ENCODE assay signal across 34 mouse cellular contexts in genomic region chr11:94528879-94529278, GRCm38 (mm10). TPM values are rescaled to one million over a fixed set of nuclear protein-coding genes. Genes with fewer than 3 reads are reported as not detected.
A peak's percentile ranks its signal among the peaks of the same experiment; 100 is the strongest.
DNase-seq lines count a peak whose midpoint lies in the region; ATAC-seq and TF ChIP-seq lines count a peak whose summit lies in the region.
"Had no signal": no experiment of that assay in that cellular context is flagged by ENCODE, and none has a peak within 500 bp of the region (broad histone marks: within the 10 kb centered on the region; RNA-seq: fewer than 3 reads in every experiment).

No protein-coding gene starts in this region.

- no peak overlapping the region for H3K9ac ChIP-seq in forebrain, postnatal 0 days
- no peak overlapping the region for H3K9ac ChIP-seq in forebrain, embryonic 11.5 days (ENCODE audit: low read length)
- H3K9ac ChIP-seq in midbrain, embryonic 14.5 days (replicated peaks; ENCODE audit: low read length): no peak overlapping the region
- H3K9ac ChIP-seq in midbrain, postnatal 0 days (replicated peaks; ENCODE audit: low read length, poor library complexity, severe bottlenecking): no peak overlapping the region
- H3K9ac ChIP-seq: embryonic facial prominence, embryonic 12.5 days; heart, embryonic 13.5 days; hindbrain, embryonic 14.5 days; limb, embryonic 12.5 days; liver, embryonic 12.5 days; liver, postnatal 0 days; neural tube, embryonic 15.5 days had no signal

- H3K27ac ChIP-seq in forebrain, postnatal 0 days (ENCODE audit: low read depth, low read length): no peak overlapping the region
- no peak overlapping the region for H3K27ac ChIP-seq in forebrain, embryonic 11.5 days (ENCODE audit: low read depth, low read length)
- no peak overlapping the region for H3K27ac ChIP-seq in midbrain, embryonic 14.5 days (replicated peaks; ENCODE audit: low read depth, low read length)
- no peak overlapping the region for H3K27ac ChIP-seq in midbrain, postnatal 0 days (ENCODE audit: low read depth, low read length)
- H3K27ac ChIP-seq: embryonic facial prominence, embryonic 12.5 days; heart, embryonic 13.5 days; hindbrain, embryonic 14.5 days; layer of hippocampus, adult 2 months; left cerebral cortex, adult 2 months; limb, embryonic 12.5 days; liver, embryonic 12.5 days; macrophage; neural tube, embryonic 15.5 days had no signal

- no peaks in the 10 kb centered on the region for H3K9me3 ChIP-seq in forebrain, postnatal 0 days (ENCODE audit: low read length)
- H3K9me3 ChIP-seq in forebrain, embryonic 11.5 days (ENCODE audit: control insufficient read depth, low read length): no peaks in the 10 kb centered on the region
- no peaks in the 10 kb centered on the region for H3K9me3 ChIP-seq in midbrain, embryonic 14.5 days (ENCODE audit: control insufficient read depth, low read length)
- no peaks in the 10 kb centered on the region for H3K9me3 ChIP-seq in midbrain, postnatal 0 days (ENCODE audit: low read length)
- H3K9me3 ChIP-seq: embryonic facial prominence, embryonic 12.5 days; heart, embryonic 13.5 days; limb, embryonic 12.5 days; liver, embryonic 12.5 days; neural tube, embryonic 15.5 days had no signal

- no peaks in the 10 kb centered on the region for H3K27me3 ChIP-seq in forebrain, postnatal 0 days (ENCODE audit: insufficient read depth, low read length)
- H3K27me3 ChIP-seq in forebrain, embryonic 11.5 days (ENCODE audit: control insufficient read depth, insufficient read depth, low read length): no peaks in the 10 kb centered on the region
- no peaks in the 10 kb centered on the region for H3K27me3 ChIP-seq in midbrain, embryonic 14.5 days (ENCODE audit: control insufficient read depth, insufficient read depth, low read length)
- no peaks in the 10 kb centered on the region for H3K27me3 ChIP-seq in midbrain, postnatal 0 days (ENCODE audit: insufficient read depth, low read length)
- H3K27me3 ChIP-seq: embryonic facial prominence, embryonic 12.5 days; heart, embryonic 13.5 days; limb, embryonic 12.5 days; neural tube, embryonic 15.5 days had no signal

- H3K36me3 ChIP-seq in forebrain, postnatal 0 days (ENCODE audit: insufficient read depth): no peaks in the 10 kb centered on the region
- no peaks in the 10 kb centered on the region for H3K36me3 ChIP-seq in forebrain, embryonic 11.5 days (ENCODE audit: control insufficient read depth, insufficient read depth, low read length)
- H3K36me3 ChIP-seq in midbrain, embryonic 14.5 days (ENCODE audit: control insufficient read depth, insufficient read depth, low read length): no peaks in the 10 kb centered on the region
- no peaks in the 10 kb centered on the region for H3K36me3 ChIP-seq in midbrain, postnatal 0 days (ENCODE audit: insufficient read depth, low read length)
- H3K36me3 ChIP-seq: embryonic facial prominence, embryonic 12.5 days; heart, embryonic 13.5 days; limb, embryonic 12.5 days; liver, embryonic 12.5 days; neural tube, embryonic 15.5 days had no signal

- WGBS in forebrain, postnatal 0 days: 26% methylated on average over 3 of the region's 3 CpGs
- WGBS in forebrain, embryonic 11.5 days: 53% methylated on average over 3 of the region's 3 CpGs
- 40% methylated on average over 3 of the region's 3 CpGs for WGBS in midbrain, embryonic 14.5 days
- WGBS in midbrain, postnatal 0 days: 25% methylated on average over 3 of the region's 3 CpGs

- H3K4me3 ChIP-seq in forebrain, postnatal 0 days (ENCODE audit: low read depth, low read length): no peak overlapping the region
- H3K4me3 ChIP-seq in forebrain, embryonic 11.5 days (ENCODE audit: low read depth, low read length): no peak overlapping the region
- H3K4me3 ChIP-seq in midbrain, embryonic 14.5 days (replicated peaks; ENCODE audit: low read depth, low read length): no peak overlapping the region
- H3K4me3 ChIP-seq in midbrain, postnatal 0 days (ENCODE audit: low read depth, low read length): no peak overlapping the region
- H3K4me3 ChIP-seq: embryonic facial prominence, embryonic 12.5 days; heart, embryonic 13.5 days; layer of hippocampus, adult 2 months; left cerebral cortex, adult 2 months; limb, embryonic 12.5 days; liver, embryonic 12.5 days; neural tube, embryonic 15.5 days had no signal

- TF ChIP-seq CTCF in forebrain, postnatal 0 days (IDR thresholded peaks at IDR 0.05; ENCODE audit: low read depth): no peak
- TF ChIP-seq CTCF in midbrain, postnatal 0 days (IDR thresholded peaks at IDR 0.05): no peak

- ATAC-seq in forebrain, postnatal 0 days: peak; percentile 45; the same call in 1 of the 2 replicates
- ATAC-seq in forebrain, embryonic 11.5 days (replicated peaks; ENCODE audit: low FRiP score): no peak
- no peak for ATAC-seq in midbrain, embryonic 14.5 days (ENCODE audit: low FRiP score, low TSS enrichment)
- no peak for ATAC-seq in midbrain, postnatal 0 days (ENCODE audit: low FRiP score)
- ATAC-seq: activated CD4-positive, CD25-positive, alpha-beta regulatory T cell, adult 4 months; inflammation-experienced regulatory T-cells, adult 6 months; liver, embryonic 12.5 days; liver, postnatal 0 days had no signal

- H3K4me2 ChIP-seq in forebrain, postnatal 0 days (ENCODE audit: low read depth): no peak overlapping the region
- H3K4me2 ChIP-seq in forebrain, embryonic 11.5 days (ENCODE audit: low read depth, low read length, severe bottlenecking): no peak overlapping the region
- no peak overlapping the region for H3K4me2 ChIP-seq in midbrain, embryonic 14.5 days (ENCODE audit: low read length)
- H3K4me2 ChIP-seq in midbrain, postnatal 0 days (ENCODE audit: low read depth, low read length, poor library complexity, severe bottlenecking): no peak overlapping the region
- H3K4me2 ChIP-seq: embryonic facial prominence, embryonic 12.5 days; heart, embryonic 13.5 days; hindbrain, embryonic 14.5 days; limb, embryonic 12.5 days; liver, embryonic 12.5 days; neural tube, embryonic 15.5 days had no signal

- H3K4me1 ChIP-seq in forebrain, postnatal 0 days (ENCODE audit: insufficient read depth): no peaks in the 10 kb centered on the region
- H3K4me1 ChIP-seq in forebrain, embryonic 11.5 days (replicated peaks; ENCODE audit: control insufficient read depth, insufficient read depth, low read length): no peaks in the 10 kb centered on the region
- no peaks in the 10 kb centered on the region for H3K4me1 ChIP-seq in midbrain, embryonic 14.5 days (ENCODE audit: control insufficient read depth, insufficient read depth, low read length)
- H3K4me1 ChIP-seq in midbrain, postnatal 0 days (ENCODE audit: insufficient read depth, low read length): no peaks in the 10 kb centered on the region
- H3K4me1 ChIP-seq: embryonic facial prominence, embryonic 12.5 days had no signal

- DNase-seq in forebrain, postnatal 0 days: no peak
- DNase-seq in forebrain, embryonic 11.5 days (ENCODE audit: low spot score): no peak
- peak; percentile 43 for DNase-seq in midbrain, embryonic 14.5 days
- no peak for DNase-seq in midbrain, postnatal 0 days (ENCODE audit: low spot score)
- peak; percentile 26 for DNase-seq in induced T-regulatory cell, adult 2 months (ENCODE audit: low read depth)
- no peak for DNase-seq in embryo, embryonic 10 days (ENCODE audit: low spot score)
- DNase-seq in gastrocnemius, postnatal 10 days: no peak
- DNase-seq: adrenal gland, adult 8-10 months; cerebellum, adult 8-10 months; cerebellum, postnatal 36 days; embryo, embryonic 11 days; gastrocnemius, postnatal 14 days; heart, adult 18-20 months; heart, postnatal 10 days; kidney, adult 11 months; kidney, postnatal 36 days; liver, postnatal 0 days; right cerebral cortex, adult 18-20 months; spleen, adult 18-20 months; thymus, postnatal 25 days had no signal

RNA-seq across cellular contexts. Expression of gene Mycbpap, which starts 7.3 kb away (rescaled TPM):
- 0.77 and 2.1 TPM in 2 replicates for total RNA-seq in forebrain, postnatal 0 days (2014; rRNA removed)
- 1.5 and 1.7 TPM in 2 replicates for polyA plus RNA-seq in forebrain, postnatal 0 days (2015; fragmentation: Nextera tagmentation; extraction: Ambion mirVana)
- 1.9 and 4.8 TPM in 2 replicates for polyA plus RNA-seq in forebrain, embryonic 11.5 days (2014; fragmentation: Nextera tagmentation; extraction: Ambion mirVana)
- 2.1 and 3.3 TPM in 2 replicates for polyA plus RNA-seq in midbrain, embryonic 14.5 days (2014; fragmentation: Nextera tagmentation; extraction: Ambion mirVana)
- 3.2 and 4.4 TPM in 2 replicates for total RNA-seq in midbrain, postnatal 0 days (2014; rRNA removed)
- polyA plus RNA-seq in midbrain, postnatal 0 days (2015; fragmentation: Nextera tagmentation; extraction: Ambion mirVana): 1.2 and 2.0 TPM in 2 replicates
- not detected for total RNA-seq in gastrocnemius, postnatal 10 days (2021)
- total RNA-seq: megakaryocyte-erythroid progenitor cell, adult 5-6 weeks had no signal
- polyA plus RNA-seq: activated CD4-positive, CD25-positive, alpha-beta regulatory T cell, adult 4 months; inflammation-experienced regulatory T-cells, adult 6 months had no signal

RNA-seq across cellular contexts. Expression of gene Rsad1, which starts 20.2 kb away (rescaled TPM):
- total RNA-seq in forebrain, postnatal 0 days (2014; rRNA removed): 12.2 and 12.6 TPM in 2 replicates
- 7.7 and 8.8 TPM in 2 replicates for polyA plus RNA-seq in forebrain, postnatal 0 days (2015; fragmentation: Nextera tagmentation; extraction: Ambion mirVana)
- 2.9 and 3.7 TPM in 2 replicates for polyA plus RNA-seq in forebrain, embryonic 11.5 days (2014; fragmentation: Nextera tagmentation; extraction: Ambion mirVana)
- polyA plus RNA-seq in midbrain, embryonic 14.5 days (2014; fragmentation: Nextera tagmentation; extraction: Ambion mirVana): 5.9 and 8.0 TPM in 2 replicates
- total RNA-seq in midbrain, postnatal 0 days (2014; rRNA removed): 12.6 and 19.5 TPM in 2 replicates
- 11.5 and 13.5 TPM in 2 replicates for polyA plus RNA-seq in midbrain, postnatal 0 days (2015; fragmentation: Nextera tagmentation; extraction: Ambion mirVana)
- total RNA-seq in gastrocnemius, postnatal 10 days (2021): 1 to 10 TPM; 4.3 to 6.0 TPM

RNA-seq across cellular contexts. Expression of gene Epn3, which starts 29.1 kb away (rescaled TPM):
- 2.0 and 2.5 TPM in 2 replicates for total RNA-seq in forebrain, postnatal 0 days (2014; rRNA removed)
- polyA plus RNA-seq in forebrain, postnatal 0 days (2015; fragmentation: Nextera tagmentation; extraction: Ambion mirVana): 0.96 and 1.4 TPM in 2 replicates
- polyA plus RNA-seq in forebrain, embryonic 11.5 days (2014; fragmentation: Nextera tagmentation; extraction: Ambion mirVana): 0.48 and 0.64 TPM in 2 replicates
- polyA plus RNA-seq in midbrain, embryonic 14.5 days (2014; fragmentation: Nextera tagmentation; extraction: Ambion mirVana): 0.23 and 0.43 TPM in 2 replicates
- total RNA-seq in midbrain, postnatal 0 days (2014; rRNA removed): 1.1 and 5.0 TPM in 2 replicates
- 0.92 and 1.4 TPM in 2 replicates for polyA plus RNA-seq in midbrain, postnatal 0 days (2015; fragmentation: Nextera tagmentation; extraction: Ambion mirVana)
- total RNA-seq in gastrocnemius, postnatal 10 days (2021): under 1 TPM; 0.21 to 0.59 TPM
- total RNA-seq: megakaryocyte-erythroid progenitor cell, adult 5-6 weeks had no signal
- polyA plus RNA-seq: activated CD4-positive, CD25-positive, alpha-beta regulatory T cell, adult 4 months; inflammation-experienced regulatory T-cells, adult 6 months; liver, embryonic 12.5 days; macrophage had no signal

RNA-seq across cellular contexts. Expression of gene Chad, which starts 36.0 kb away (rescaled TPM):
- not detected in 2 replicates for total RNA-seq in forebrain, postnatal 0 days (2014; rRNA removed)
- 0.30 and 0.44 TPM in 2 replicates for polyA plus RNA-seq in forebrain, postnatal 0 days (2015; fragmentation: Nextera tagmentation; extraction: Ambion mirVana)
- not detected in 2 replicates for polyA plus RNA-seq in forebrain, embryonic 11.5 days (2014; fragmentation: Nextera tagmentation; extraction: Ambion mirVana)
- polyA plus RNA-seq in midbrain, embryonic 14.5 days (2014; fragmentation: Nextera tagmentation; extraction: Ambion mirVana): 0.18 TPM in 1 of 2 replicates, not detected in the other
- 0.11 TPM in 1 of 2 replicates, not detected in the other for total RNA-seq in midbrain, postnatal 0 days (2014; rRNA removed)
- polyA plus RNA-seq in midbrain, postnatal 0 days (2015; fragmentation: Nextera tagmentation; extraction: Ambion mirVana): 0.85 and 0.87 TPM in 2 replicates
- total RNA-seq in gastrocnemius, postnatal 10 days (2021): 10 to 100 TPM; 10.3 to 14.3 TPM
- polyA plus RNA-seq: kidney, embryonic 14.5 days; liver, embryonic 12.5 days; macrophage had no signal

RNA-seq across cellular contexts. Expression of gene Spata20, which starts 42.9 kb away (rescaled TPM):
- 0.92 and 3.1 TPM in 2 replicates for total RNA-seq in forebrain, postnatal 0 days (2014; rRNA removed)
- 0.99 and 2.3 TPM in 2 replicates for polyA plus RNA-seq in forebrain, postnatal 0 days (2015; fragmentation: Nextera tagmentation; extraction: Ambion mirVana)
- 0.17 TPM in 1 of 2 replicates, not detected in the other for polyA plus RNA-seq in forebrain, embryonic 11.5 days (2014; fragmentation: Nextera tagmentation; extraction: Ambion mirVana)
- 0.42 and 0.54 TPM in 2 replicates for polyA plus RNA-seq in midbrain, embryonic 14.5 days (2014; fragmentation: Nextera tagmentation; extraction: Ambion mirVana)
- 0.93 and 6.5 TPM in 2 replicates for total RNA-seq in midbrain, postnatal 0 days (2014; rRNA removed)
- polyA plus RNA-seq in midbrain, postnatal 0 days (2015; fragmentation: Nextera tagmentation; extraction: Ambion mirVana): 1.2 and 1.3 TPM in 2 replicates
- not detected for total RNA-seq in gastrocnemius, postnatal 10 days (2021)
- total RNA-seq: adrenal gland, adult 8-10 months; gastrocnemius, postnatal 14 days; hematopoietic stem cell, adult 5-6 weeks; megakaryocyte-erythroid progenitor cell, adult 5-6 weeks had no signal
- polyA plus RNA-seq: activated CD4-positive, CD25-positive, alpha-beta regulatory T cell, adult 4 months; inflammation-experienced regulatory T-cells, adult 6 months; liver, embryonic 12.5 days; liver, postnatal 0 days; macrophage had no signal

Comparison
In these comparisons a context has a peak if more than half of its experiments do, and no peak if none do; other contexts are left out.
1. DNase-seq: peak in midbrain, embryonic 14.5 days (single experiment) and induced T-regulatory cell, adult 2 months (single experiment); none in forebrain, postnatal 0 days (single experiment), forebrain, embryonic 11.5 days (single experiment), midbrain, postnatal 0 days (single experiment), embryo, embryonic 10 days (single experiment) and gastrocnemius, postnatal 10 days (single experiment).